Comparison of ENCODE assay signal across 16 mouse cellular contexts in genomic region chr9:74282072-74282471, GRCm38 (mm10).
"Had no signal": no experiment of that assay in that cellular context is flagged by ENCODE, and none has a peak within 500 bp of the region (broad histone marks: within the 10 kb centered on the region; RNA-seq: fewer than 3 reads in every experiment).

No protein-coding gene starts in this region.

- H3K4me3 ChIP-seq: limb, embryonic 15.5 days; liver, embryonic 12.5 days; megakaryocyte, embryonic 14.5 days; stomach, embryonic 15.5 days had no signal

- H3K27ac ChIP-seq: kidney, postnatal 0 days; limb, embryonic 15.5 days; liver, embryonic 12.5 days; stomach, embryonic 15.5 days had no signal

- ATAC-seq: liver, embryonic 12.5 days had no signal

- H3K4me2 ChIP-seq: limb, embryonic 15.5 days; liver, embryonic 12.5 days; lung, embryonic 14.5 days; stomach, embryonic 15.5 days had no signal

- H3K27me3 ChIP-seq: limb, embryonic 15.5 days; liver, embryonic 12.5 days; megakaryocyte, embryonic 14.5 days; stomach, embryonic 15.5 days had no signal

- H3K4me1 ChIP-seq: limb, embryonic 15.5 days; liver, embryonic 12.5 days; megakaryocyte, embryonic 14.5 days had no signal

- H3K36me3 ChIP-seq: limb, embryonic 15.5 days; liver, embryonic 12.5 days; stomach, embryonic 15.5 days had no signal

- H3K9ac ChIP-seq: limb, embryonic 15.5 days; liver, embryonic 12.5 days; lung, embryonic 14.5 days; stomach, embryonic 15.5 days had no signal

- DNase-seq: kidney, adult 11 months; kidney, adult 9 months; kidney, postnatal 36 days; layer of hippocampus, adult 9-11 months; layer of hippocampus, postnatal 36 days; lung, embryonic 14.5 days; lung, postnatal 10 days; lung, postnatal 4 days; right cerebral cortex, postnatal 14 days; thymus, adult 2 months; thymus, postnatal 25 days had no signal

- H3K9me3 ChIP-seq: limb, embryonic 15.5 days; liver, embryonic 12.5 days; stomach, embryonic 15.5 days had no signal
